Mouse (Mus musculus) thymus, adult 2 months (tissue): Measurements from ENCODE around the gene Abhd14a. TPM values are rescaled to one million over a fixed set of nuclear protein-coding genes. Genes with fewer than 3 reads are reported as not detected.
A peak's percentile ranks its signal among the peaks of the same experiment; 100 is the strongest.

Experiments
- DNase-seq: peaks from one replicate; pipeline ENCODE4 v3.0.0; 2021
- H3K27ac ChIP-seq: fragments of 200-500 bp; 2 replicates; pipeline ENCODE4 v1.5.1; 2012; ENCODE audit warnings: low read length, control low read depth; ENCODE audit not compliant: control insufficient read depth, insufficient read depth
- H3K27me3 ChIP-seq: fragments of 200-500 bp; 2 replicates; pipeline ENCODE4 v1.6.1; 2012; ENCODE audit warnings: mild to moderate bottlenecking, low read length, moderate library complexity, mixed read lengths; ENCODE audit not compliant: control insufficient read depth, insufficient read depth
- H3K36me3 ChIP-seq: fragments of 200-500 bp; 2 replicates; pipeline ENCODE4 v1.6.1; 2012; ENCODE audit warnings: mild to moderate bottlenecking, low read length, moderate library complexity; ENCODE audit not compliant: control insufficient read depth, insufficient read depth
- H3K4me1 ChIP-seq: fragments of 200-500 bp; replicated peaks from 2 replicates; pipeline ENCODE4 v1.6.1; 2012; ENCODE audit warnings: low read length; ENCODE audit not compliant: control insufficient read depth, insufficient read depth
- H3K4me3 ChIP-seq: fragments of 200-500 bp; 2 replicates; pipeline ENCODE4 v1.5.1; 2012; ENCODE audit warnings: mild to moderate bottlenecking, low read length, control low read depth, moderate library complexity; ENCODE audit not compliant: control insufficient read depth, insufficient read depth
- CTCF ChIP-seq: fragments of 200-500 bp; IDR thresholded peaks from 2 replicates; pipeline ENCODE4 v1.5.1; 2012; ENCODE audit warnings: mild to moderate bottlenecking, control low read depth, low read length, moderate library complexity, borderline replicate concordance; ENCODE audit not compliant: control insufficient read depth, poor library complexity, insufficient read depth; ENCODE audit errors: extremely low read depth
- POLR2A ChIP-seq: fragments of 200-500 bp; IDR thresholded peaks from 2 replicates; pipeline ENCODE4 v1.6.1; 2012; ENCODE audit warnings: mild to moderate bottlenecking, low read length, control low read depth, moderate library complexity; ENCODE audit not compliant: control insufficient read depth, poor library complexity, insufficient read depth; ENCODE audit errors: extremely low read depth
- WGBS: fragments of 180-500 bp; shearing (Covaris S2); methylation state at CpG from one replicate; pipeline ENCODE4 v1.1.7; 2018; 5-methylcytosine and 5-hydroxymethylcytosine counted together
- polyA plus RNA-seq: library from polyadenylated mRNA; depleted of rRNA; stranded (reverse); fragments of >200 nt; gene quantifications from 2 replicates; pipeline ENCODE4 v1.2.3, GENCODE M21; 2012

Gene Abhd14a
- polyA plus RNA-seq, 1 experiment = 19.8 TPM

DNA sequence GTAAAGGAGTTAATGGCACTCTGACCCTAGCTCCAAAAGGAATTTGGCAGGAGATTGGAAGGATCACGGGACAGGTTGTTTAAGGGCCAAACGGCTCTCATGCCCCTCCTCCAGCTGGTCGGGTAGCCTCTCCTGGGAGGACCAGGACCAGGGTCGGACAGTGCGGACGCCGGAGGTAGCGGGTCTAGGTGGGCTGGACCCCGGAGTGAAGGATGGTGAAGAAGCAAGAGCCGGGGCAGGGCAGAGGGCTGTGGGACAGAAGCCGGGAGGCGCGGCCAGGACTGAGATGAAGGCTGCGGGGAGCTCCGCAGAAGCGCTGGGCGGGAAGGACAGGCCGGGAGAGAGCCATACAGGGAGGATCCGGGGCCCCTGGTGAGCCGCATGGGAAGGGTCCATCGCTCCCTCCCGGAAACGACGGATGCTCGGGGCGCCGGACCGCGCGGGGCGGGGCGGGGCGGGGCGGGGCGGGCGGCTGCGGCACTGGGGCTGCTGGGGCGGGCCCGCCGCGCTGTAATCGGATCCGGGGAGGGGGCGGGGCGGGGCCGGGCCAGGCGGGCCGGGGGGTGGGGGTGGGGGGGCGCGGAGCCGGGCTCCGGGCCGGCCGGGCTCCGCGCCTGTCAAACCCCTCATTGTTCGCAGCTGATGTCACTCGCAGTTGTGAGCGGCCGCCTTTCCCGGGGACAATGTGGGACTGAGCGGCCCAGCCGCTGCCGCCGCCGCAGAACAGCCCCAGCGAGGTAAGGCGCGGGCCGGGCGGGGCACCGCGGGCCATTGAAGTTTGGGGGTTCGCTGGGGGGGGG, 6.0 kb upstream of the Abhd14a start, which contains the start of gene Pcbp4:
Pcbp4 (plus strand) TSS at position 21 of the 800 bp plus-strand sequence.
- WGBS = 5% methylated on average over 48 of the region's 74 CpGs
- Histone ChIP-seq H3K36me3 (no peaks in the 10 kb centered on the region), H3K27ac (no peak within 1 kb of the TSS), H3K27me3 (no peaks in the 10 kb centered on the region), H3K4me1 (peaks cover 14% of the 10 kb centered on the region), H3K4me3 (peak within 1 kb of the TSS; percentile 51)
- no peak for TF ChIP-seq CTCF
- peak; percentile 18; the same call in 1 of the 2 replicates for TF ChIP-seq POLR2A
- DNase-seq = peak; percentile 37

DNA sequence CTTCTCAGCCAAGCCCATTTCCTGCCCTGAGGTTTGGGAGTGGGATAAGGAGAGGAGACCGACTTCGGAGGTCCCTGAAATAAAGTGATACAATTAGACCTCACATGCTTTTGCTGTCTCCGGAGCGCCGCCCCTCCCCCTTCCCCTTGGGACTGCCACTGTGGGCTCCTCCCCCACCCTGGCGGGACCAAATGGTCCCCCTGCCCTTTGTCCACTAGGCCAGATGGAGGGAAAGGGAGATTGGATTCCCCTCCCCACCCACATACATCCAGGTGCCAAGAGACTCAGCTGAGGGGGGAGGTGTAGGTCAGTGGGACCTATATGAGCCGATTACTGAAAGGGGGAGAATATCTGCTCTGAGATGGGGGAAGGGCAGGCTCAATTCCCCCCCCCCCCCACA, 5.3 kb upstream of the Abhd14a start:
- no peak for DNase-seq
- no peak overlapping the region for H3K27ac ChIP-seq
- peaks cover 20% of the 10 kb centered on the region for H3K4me1 ChIP-seq
- WGBS = 89% methylated on average over 7 of the region's 7 CpGs
- H3K4me3 ChIP-seq = no peak overlapping the region
- no peaks in the 10 kb centered on the region for H3K36me3 ChIP-seq
- no peak for TF ChIP-seq POLR2A
- no peak for TF ChIP-seq CTCF
- no peaks in the 10 kb centered on the region for H3K27me3 ChIP-seq

GRCm38 (mm10) chr9:106452351-106452750, 4.9 kb upstream of the Abhd14a start:
- 92% methylated on average over 6 of the region's 6 CpGs for WGBS
- TF ChIP-seq CTCF (no peak), POLR2A (no peak)
- Histone ChIP-seq H3K27ac (no peak overlapping the region), H3K4me1 (peaks cover 24% of the 10 kb centered on the region), H3K4me3 (no peak overlapping the region), H3K36me3 (no peaks in the 10 kb centered on the region), H3K27me3 (no peaks in the 10 kb centered on the region)
- DNase-seq = no peak

- Histone ChIP-seq H3K4me3 (no peak overlapping the region), H3K4me1 (peaks cover 28% of the 10 kb centered on the region), H3K27me3 (no peaks in the 10 kb centered on the region), H3K36me3 (no peaks in the 10 kb centered on the region), H3K27ac (no peak overlapping the region)
- DNase-seq = no peak
- no peak for TF ChIP-seq CTCF
- no peak for TF ChIP-seq POLR2A
- WGBS = 11% methylated on average over 2 of the region's 2 CpGs
Measured at GRCm38 (mm10) chr9:106451899-106452298, 4.4 kb upstream of the Abhd14a start.

DNA sequence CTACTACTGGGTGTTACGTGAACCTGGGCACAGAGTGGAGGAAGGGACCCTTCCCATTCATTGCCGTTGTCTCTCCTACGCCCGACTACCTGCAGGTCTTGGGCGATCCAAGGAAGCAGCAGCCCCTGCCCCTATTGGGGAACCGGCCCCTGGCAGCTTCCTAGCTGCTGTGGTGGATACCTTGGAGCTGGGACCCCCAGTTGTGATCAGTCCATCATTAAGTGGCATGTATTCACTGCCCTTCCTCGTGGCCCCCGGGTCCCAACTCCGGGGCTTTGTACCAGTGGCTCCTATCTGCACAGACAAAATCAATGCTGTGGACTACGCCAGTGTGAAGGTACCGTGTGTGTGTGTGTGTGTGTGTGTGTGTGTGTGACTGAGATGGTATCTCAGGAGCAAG, 3.8 kb upstream of the Abhd14a start:
- H3K27me3 ChIP-seq = no peaks in the 10 kb centered on the region
- no peaks in the 10 kb centered on the region for H3K36me3 ChIP-seq
- WGBS = 88% methylated on average over 11 of the region's 11 CpGs
- H3K27ac ChIP-seq = no peak overlapping the region
- DNase-seq = no peak
- H3K4me3 ChIP-seq = no peak overlapping the region
- TF ChIP-seq POLR2A (no peak), CTCF (no peak)
- peaks cover 31% of the 10 kb centered on the region for H3K4me1 ChIP-seq

- H3K36me3 ChIP-seq = no peaks in the 10 kb centered on the region
- H3K27me3 ChIP-seq = no peaks in the 10 kb centered on the region
- H3K27ac ChIP-seq = no peak overlapping the region
- 87% methylated on average over 9 of the region's 9 CpGs for WGBS
- H3K4me3 ChIP-seq = no peak overlapping the region
- H3K4me1 ChIP-seq = peaks cover 34% of the 10 kb centered on the region
- DNase-seq = no peak
- TF ChIP-seq CTCF (no peak), POLR2A (no peak)
Measured at GRCm38 (mm10) chr9:106450661-106451060, 3.2 kb upstream of the Abhd14a start.
